Mouse (Mus musculus): ENCODE results near the gene Atp5mpl.

Gene Atp5mpl

DNA sequence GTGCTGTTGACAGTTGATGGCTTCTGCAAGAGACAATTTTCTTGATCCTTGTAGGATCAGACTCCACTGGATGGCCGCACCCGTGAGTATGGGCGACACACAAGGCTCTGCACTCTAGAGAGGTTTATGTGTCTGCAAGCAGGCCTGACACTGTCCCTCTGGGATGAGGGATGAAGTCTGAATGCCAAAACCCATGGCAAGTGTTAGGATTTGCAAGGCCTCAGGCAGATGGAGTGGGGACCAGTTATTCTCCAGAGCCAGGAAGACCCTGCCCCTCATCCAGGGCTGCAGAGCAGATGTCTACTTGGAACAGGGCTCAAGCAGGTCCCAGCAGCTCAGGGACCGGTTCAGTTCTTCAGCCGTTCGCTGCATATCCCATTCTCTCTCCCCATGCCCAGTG is 51.0 kb downstream of the Atp5mpl start:
- DNase-seq (ENCODE audit: extremely low read depth, low read depth, low spot score): no peak

- no peak for DNase-seq (ENCODE audit: extremely low read depth, low read depth, low spot score)
These were observed 52.7 kb downstream of the Atp5mpl start for GRCm38 (mm10) chr12:111914031-111914430.

- DNase-seq (ENCODE audit: extremely low read depth, low read depth, low spot score): no peak
These were observed 54.0 kb downstream of the Atp5mpl start for GRCm38 (mm10) chr12:111912802-111913201.

GRCm38 (mm10) chr12:111911796-111912195 is 55.0 kb downstream of the Atp5mpl start:
- no peak for DNase-seq (ENCODE audit: extremely low read depth, low read depth, low spot score)
